Mouse (Mus musculus) yolk sac, embryonic 10.5 days (tissue): ENCODE data around the gene Extl1.

Experiments used
- DNase-seq: peaks from one replicate; pipeline ENCODE4 v3.0.0-alpha.2; 2017; ENCODE audit warnings: low spot score

The Extl1 gene

DNA sequence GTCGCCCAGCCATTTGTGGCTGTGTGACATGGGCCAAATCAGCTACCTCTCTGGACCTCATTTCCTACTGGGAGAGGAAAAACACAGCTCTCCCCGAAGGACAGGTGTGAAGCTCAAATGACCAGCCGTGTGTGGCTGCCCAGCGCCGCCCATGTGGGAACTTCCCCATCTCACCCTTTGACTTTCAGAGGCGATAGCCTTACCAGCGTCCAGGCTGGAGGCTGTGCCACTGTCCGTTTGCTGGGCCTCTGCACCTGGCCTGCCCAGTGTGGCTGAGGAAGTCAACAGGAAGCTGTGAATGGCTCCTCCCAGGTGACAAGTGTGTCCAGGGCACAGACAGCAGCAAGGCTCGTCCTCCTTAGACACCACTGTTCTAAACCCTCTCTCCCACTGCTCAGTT lies 71.9 kb downstream of the Extl1 start:
- no peak for DNase-seq

DNA sequence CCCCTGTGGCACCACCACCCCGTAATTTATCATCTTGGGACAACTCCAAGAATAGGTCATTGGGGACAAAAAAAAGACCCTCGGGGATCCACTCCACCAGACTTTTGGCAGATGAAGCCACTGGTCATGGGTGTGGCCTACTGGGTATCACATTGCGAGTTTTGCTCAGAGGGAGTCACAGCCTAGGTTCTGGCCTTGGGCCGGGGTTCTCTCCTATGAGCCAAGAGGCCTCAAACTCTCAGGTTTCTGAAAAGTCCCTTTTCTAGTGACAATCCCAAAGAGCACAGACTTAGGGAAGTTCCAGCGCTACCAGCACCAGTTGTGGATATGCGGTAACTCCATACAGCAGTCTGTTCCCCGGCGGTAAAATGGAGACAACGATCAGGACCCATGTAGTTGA lies 73.0 kb downstream of the Extl1 start:
- DNase-seq: no peak

DNA sequence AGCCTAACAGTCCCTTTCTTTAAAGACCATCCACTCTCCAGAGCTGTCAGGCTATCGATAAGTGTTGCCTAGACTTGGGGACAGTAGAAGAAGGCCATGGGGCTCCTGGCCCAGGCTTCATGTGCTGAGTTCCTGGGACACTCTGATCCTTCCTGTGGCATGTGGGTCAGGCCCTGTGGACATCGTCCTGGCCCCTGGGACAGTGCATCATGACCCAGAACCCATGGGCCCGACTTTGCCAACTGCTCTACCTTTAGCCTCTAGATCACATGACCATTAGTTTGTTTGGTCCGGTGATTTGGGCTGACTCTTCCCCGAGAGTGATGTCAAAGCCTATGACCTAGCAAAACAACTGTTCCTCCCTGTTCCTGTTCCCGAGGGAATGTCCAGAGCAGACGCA lies 73.5 kb downstream of the Extl1 start:
- no peak for DNase-seq

DNA sequence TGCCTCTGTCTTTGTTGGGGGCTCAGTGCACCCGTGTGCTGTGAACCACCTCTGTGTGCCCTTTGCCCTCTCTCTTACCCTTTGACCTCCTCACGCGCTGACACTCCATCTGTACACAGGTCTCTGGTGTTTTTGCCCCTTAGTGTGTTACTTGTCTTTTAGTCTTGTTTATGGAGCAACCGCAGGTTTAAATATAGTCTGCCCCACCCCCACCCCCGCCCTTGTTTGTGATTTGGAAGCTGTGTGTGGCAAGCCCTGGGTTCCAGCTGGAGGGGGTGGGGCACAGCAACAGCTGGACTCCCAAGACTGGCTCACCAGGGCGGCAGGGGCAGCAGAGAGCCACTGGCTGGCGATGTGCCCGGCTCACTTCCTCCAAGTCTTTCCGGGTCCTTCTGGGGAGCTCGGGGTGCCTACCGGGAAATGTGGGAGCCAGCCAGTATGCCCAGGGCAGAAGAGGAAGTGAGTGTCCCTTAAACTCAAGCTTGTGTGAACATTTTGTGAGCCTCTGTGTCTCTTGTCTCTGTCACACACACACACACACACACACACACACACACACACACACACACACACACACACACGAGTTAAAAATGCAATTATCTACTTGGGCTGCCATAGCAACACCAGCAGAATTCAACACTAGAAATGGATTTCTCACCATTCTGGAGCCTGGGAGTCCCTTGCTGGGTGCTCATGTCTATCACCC lies 76.1 kb downstream of the Extl1 start:
- peak; percentile 88 for DNase-seq

DNA sequence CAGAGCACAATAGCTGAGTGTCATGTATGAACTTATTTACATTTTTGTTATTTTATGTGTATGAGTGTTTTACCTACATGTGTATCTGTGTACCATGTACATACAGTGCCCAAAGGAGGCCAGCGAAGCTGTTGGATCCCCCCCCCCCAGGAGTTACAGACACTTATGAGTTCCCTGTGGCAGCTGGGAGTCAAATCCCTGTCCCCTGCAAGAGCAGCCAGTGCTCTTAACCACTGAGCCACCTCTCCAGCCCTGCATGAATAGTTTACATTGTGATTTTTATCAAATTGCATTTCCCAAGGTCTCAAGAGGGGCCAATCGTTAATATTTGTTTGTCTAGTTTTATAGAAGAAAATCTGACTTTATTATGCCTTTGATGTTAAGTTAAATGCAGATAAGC lies 76.7 kb downstream of the Extl1 start:
- no peak for DNase-seq
